Mouse (Mus musculus) midbrain, embryonic 14.5 days (tissue): ENCODE data around the gene Ccdc91. TPM values are rescaled to one million over a fixed set of nuclear protein-coding genes. Genes with fewer than 3 reads are reported as not detected.

ENCODE experiments used
- ATAC-seq: fragments of 200-750 bp; cut with Nextera tagmentation; 2 replicates; pipeline ENCODE4 v1.8.0; 2017; ENCODE audit warnings: moderate number of reproducible peaks, moderate library complexity; ENCODE audit not compliant: low FRiP score, low TSS enrichment
- DNase-seq: peaks from one replicate; pipeline ENCODE4 v3.0.0-alpha.2; 2015
- H3K27ac ChIP-seq: fragments of 300-500 bp; sonication (generic); replicated peaks from 2 replicates; pipeline ENCODE4 v1.5.1; 2014; ENCODE audit warnings: mild to moderate bottlenecking, low read depth, low read length, moderate library complexity
- H3K27me3 ChIP-seq: fragments of 300-500 bp; sonication (generic); 2 replicates; pipeline ENCODE4 v1.6.1; 2014; ENCODE audit warnings: low read length, control low read depth, mixed read lengths; ENCODE audit not compliant: control insufficient read depth, insufficient read depth
- H3K36me3 ChIP-seq: fragments of 300-500 bp; sonication (generic); 2 replicates; pipeline ENCODE4 v1.6.1; 2014; ENCODE audit warnings: low read length, control low read depth; ENCODE audit not compliant: control insufficient read depth, insufficient read depth
- H3K4me1 ChIP-seq: fragments of 300-500 bp; sonication (generic); 2 replicates; pipeline ENCODE4 v1.6.1; 2014; ENCODE audit warnings: mild to moderate bottlenecking, antibody characterized with exemption, low read length, control low read depth; ENCODE audit not compliant: control insufficient read depth, insufficient read depth
- H3K4me2 ChIP-seq: fragments of 300-500 bp; sonication (generic); 2 replicates; pipeline ENCODE4 v1.6.1; 2014; ENCODE audit warnings: mild to moderate bottlenecking, low read length, moderate library complexity
- H3K4me3 ChIP-seq: fragments of 300-500 bp; sonication (generic); replicated peaks from 2 replicates; pipeline ENCODE4 v1.5.1; 2014; ENCODE audit warnings: low read depth, low read length
- H3K9ac ChIP-seq: fragments of 300-500 bp; sonication (generic); replicated peaks from 2 replicates; pipeline ENCODE4 v1.6.1; 2014; ENCODE audit warnings: mild to moderate bottlenecking, low read length, moderate library complexity
- H3K9me3 ChIP-seq: fragments of 300-500 bp; sonication (generic); 2 replicates; pipeline ENCODE4 v1.6.1; 2016; ENCODE audit warnings: low read length, control low read depth, mixed read lengths; ENCODE audit not compliant: control insufficient read depth
- WGBS: fragments of 180-500 bp; shearing (Covaris S2); extraction: QIAGEN DNeasy Blood & Tissue Kit; methylation state at CpG from one replicate; pipeline ENCODE4 v1.1.7; 2014; 5-methylcytosine and 5-hydroxymethylcytosine counted together
- polyA plus RNA-seq: library from polyadenylated mRNA; unstranded; fragments of >200 nt; fragmentation: Nextera tagmentation; extraction: Ambion mirVana; gene quantifications from 2 replicates; pipeline ENCODE4 v1.2.1, GENCODE M21; 2014

Gene Ccdc91
- polyA plus RNA-seq, 1 experiment from 2014 or later: 37.7 TPM

DNA sequence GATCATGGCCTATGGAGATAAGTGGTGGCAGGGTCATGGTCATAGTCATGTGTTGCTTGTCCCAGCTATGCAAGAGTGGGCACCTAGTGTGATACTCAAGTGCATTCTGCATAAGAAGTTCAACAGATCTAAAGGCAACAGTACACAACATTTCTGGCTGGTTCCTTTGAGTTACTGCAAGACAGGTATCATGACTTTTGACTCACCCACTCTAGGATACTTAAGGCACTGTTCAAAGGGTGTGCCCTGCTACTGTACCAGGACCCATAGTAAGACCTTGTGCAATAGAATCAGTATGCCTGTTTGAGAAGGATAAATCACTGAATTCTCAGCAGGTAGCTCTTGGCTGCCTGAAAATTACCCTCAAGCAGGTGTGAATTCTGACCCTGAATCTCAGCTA is 182.4 kb downstream of the Ccdc91 start:
- Histone ChIP-seq H3K9ac (no peak overlapping the region), H3K9me3 (no peaks in the 10 kb centered on the region), H3K36me3 (no peaks in the 10 kb centered on the region), H3K4me1 (no peaks in the 10 kb centered on the region), H3K27me3 (no peaks in the 10 kb centered on the region), H3K4me2 (no peak overlapping the region), H3K27ac (no peak overlapping the region), H3K4me3 (no peak overlapping the region)
- ATAC-seq (no peak), DNase-seq (no peak)

DNA sequence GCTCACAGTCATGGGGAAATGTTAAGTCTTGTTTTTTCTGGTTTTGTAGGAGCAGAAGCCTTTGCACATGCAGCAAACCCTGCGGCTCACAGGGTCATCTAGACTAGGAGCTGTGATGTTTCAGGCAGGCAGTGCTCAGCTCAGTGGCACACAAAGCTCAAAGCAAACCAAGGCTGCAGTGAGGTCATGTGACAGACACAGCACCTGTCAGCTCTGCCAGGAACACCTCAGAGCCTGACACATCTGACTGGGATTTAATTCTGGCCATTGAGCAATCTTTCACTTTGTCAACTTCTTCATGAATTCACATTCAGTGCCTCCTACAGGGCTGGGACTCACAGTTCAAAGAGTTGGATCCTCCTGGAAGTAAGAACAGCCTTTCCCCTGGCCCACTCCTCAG is 185.1 kb downstream of the Ccdc91 start:
- Histone ChIP-seq H3K9ac (no peak overlapping the region), H3K27me3 (no peaks in the 10 kb centered on the region), H3K4me2 (no peak overlapping the region), H3K36me3 (no peaks in the 10 kb centered on the region), H3K27ac (no peak overlapping the region), H3K4me3 (no peak overlapping the region), H3K4me1 (no peaks in the 10 kb centered on the region), H3K9me3 (no peaks in the 10 kb centered on the region)
- WGBS: 91% methylated on average over 1 of the region's 1 CpGs
- ATAC-seq: no peak
- DNase-seq: no peak

DNA sequence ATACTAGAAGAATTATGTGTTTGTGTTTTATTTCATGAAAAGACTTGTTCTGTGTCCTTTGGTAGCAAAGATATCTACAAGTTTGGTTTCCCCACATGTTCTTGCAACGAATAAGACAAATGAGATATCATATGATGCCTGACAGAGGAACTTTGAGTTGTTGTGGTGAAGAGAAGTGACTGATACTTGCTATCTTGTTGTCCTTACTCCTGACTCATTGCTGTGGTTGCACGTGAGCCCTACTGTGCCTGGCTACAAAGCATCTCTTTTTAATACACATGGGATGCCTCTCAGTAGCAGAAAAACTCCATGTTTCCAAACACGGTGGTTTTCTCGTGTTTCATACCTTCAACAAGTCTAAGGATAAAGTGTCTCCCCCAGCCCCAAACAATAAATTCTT is 186.2 kb downstream of the Ccdc91 start:
- no peak overlapping the region for H3K27ac ChIP-seq
- H3K4me3 ChIP-seq: no peak overlapping the region
- no peaks in the 10 kb centered on the region for H3K4me1 ChIP-seq
- no peak overlapping the region for H3K9ac ChIP-seq
- no peaks in the 10 kb centered on the region for H3K9me3 ChIP-seq
- H3K36me3 ChIP-seq: no peaks in the 10 kb centered on the region
- WGBS: 81% methylated on average over 4 of the region's 4 CpGs
- DNase-seq (no peak), ATAC-seq (no peak)
- no peaks in the 10 kb centered on the region for H3K27me3 ChIP-seq
- H3K4me2 ChIP-seq: no peak overlapping the region

DNA sequence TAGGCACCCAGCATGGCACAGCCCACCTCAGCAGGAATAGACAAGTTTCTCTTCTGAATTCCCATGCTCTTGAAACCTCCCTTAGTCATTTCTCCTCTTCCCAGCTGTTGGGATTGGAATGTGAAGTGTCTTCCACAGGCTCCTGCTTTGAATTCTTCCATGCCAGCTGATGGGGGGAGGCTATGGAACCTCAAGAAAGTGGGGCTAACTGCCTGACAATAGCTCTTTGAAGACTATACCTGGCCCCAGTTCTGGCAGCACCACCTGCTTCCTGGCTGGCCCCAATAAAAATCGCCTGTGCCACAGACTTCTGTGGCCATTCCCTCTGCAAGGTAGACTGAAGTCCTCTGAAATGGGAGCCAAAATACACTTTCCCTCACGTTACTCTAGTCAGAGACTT is 187.0 kb downstream of the Ccdc91 start:
- no peaks in the 10 kb centered on the region for H3K27me3 ChIP-seq
- 78% methylated on average over 2 of the region's 2 CpGs for WGBS
- no peaks in the 10 kb centered on the region for H3K36me3 ChIP-seq
- no peak overlapping the region for H3K4me2 ChIP-seq
- no peaks in the 10 kb centered on the region for H3K4me1 ChIP-seq
- H3K9ac ChIP-seq: no peak overlapping the region
- H3K4me3 ChIP-seq: no peak overlapping the region
- H3K9me3 ChIP-seq: no peaks in the 10 kb centered on the region
- ATAC-seq (no peak), DNase-seq (no peak)
- H3K27ac ChIP-seq: no peak overlapping the region

DNA sequence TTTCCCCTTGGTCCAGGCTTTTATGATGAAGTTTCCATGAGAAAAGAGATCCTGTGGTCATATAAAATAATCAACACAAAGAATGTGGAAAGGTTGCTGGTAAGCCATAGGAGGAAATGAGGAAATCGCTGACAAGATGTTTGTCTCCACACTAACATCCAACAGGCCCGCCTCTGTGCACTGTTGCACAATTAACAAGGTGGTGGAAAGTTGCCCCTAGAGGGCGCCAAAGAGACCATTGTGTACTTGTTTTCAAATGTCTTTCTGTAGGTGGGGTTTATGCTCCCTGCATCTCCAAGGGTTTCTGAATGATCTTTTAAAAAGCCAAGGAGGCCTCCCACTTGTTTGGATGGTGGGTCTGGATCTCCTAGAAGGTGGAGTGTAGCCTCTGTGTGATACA is 188.7 kb downstream of the Ccdc91 start:
- H3K4me3 ChIP-seq: no peak overlapping the region
- no peak overlapping the region for H3K4me2 ChIP-seq
- WGBS: 58% methylated on average over 3 of the region's 3 CpGs
- ATAC-seq: no peak
- no peaks in the 10 kb centered on the region for H3K4me1 ChIP-seq
- H3K27ac ChIP-seq: no peak overlapping the region
- no peaks in the 10 kb centered on the region for H3K27me3 ChIP-seq
- H3K9me3 ChIP-seq: no peaks in the 10 kb centered on the region
- H3K36me3 ChIP-seq: no peaks in the 10 kb centered on the region
- peak; percentile 51 for DNase-seq
- no peak overlapping the region for H3K9ac ChIP-seq

DNA sequence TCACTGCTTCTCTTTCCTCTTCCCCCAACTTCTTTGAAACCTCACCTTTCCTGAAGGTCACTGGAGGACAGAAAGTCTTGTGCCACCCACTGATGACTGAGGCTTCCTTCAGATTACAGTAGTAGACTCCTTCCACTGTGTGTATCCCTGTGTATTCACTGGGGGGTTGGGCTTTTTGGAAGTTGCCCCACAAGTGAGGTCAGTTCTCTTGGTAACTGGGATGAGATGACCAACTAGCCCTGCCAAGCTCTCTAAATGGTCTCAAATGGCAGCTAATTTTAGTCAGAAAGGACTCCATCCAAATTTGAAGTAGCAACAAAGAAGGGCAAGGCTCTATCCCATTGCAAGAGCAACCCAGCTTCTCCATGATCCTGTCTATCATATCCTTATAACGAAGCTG is 195.7 kb downstream of the Ccdc91 start:
- no peak for DNase-seq
- no peak for ATAC-seq
- Histone ChIP-seq H3K9ac (no peak overlapping the region), H3K27me3 (no peaks in the 10 kb centered on the region), H3K4me3 (no peak overlapping the region), H3K9me3 (no peaks in the 10 kb centered on the region), H3K4me1 (no peaks in the 10 kb centered on the region), H3K36me3 (no peaks in the 10 kb centered on the region), H3K4me2 (no peak overlapping the region), H3K27ac (no peak overlapping the region)
- WGBS: 80% methylated on average over 1 of the region's 1 CpGs

DNA sequence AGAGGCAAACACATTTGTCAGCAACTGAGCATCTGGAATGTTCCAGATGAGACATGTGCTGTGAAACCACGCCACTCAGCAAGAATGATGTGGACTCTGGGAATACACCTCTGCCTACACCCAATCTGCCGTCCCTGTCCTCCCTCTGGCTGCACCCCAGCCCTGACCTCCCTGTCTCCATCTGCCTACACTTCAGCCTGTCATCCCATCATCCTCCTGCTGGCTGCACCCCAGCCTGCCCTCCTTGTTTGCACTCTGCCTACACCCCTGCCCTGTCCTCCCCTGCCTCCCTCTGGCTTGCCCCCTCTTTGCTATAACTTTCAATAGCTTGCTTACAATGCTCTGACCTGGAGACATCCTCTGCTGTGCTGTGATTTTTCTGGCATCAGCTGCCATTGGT is 196.9 kb downstream of the Ccdc91 start:
- Histone ChIP-seq H3K4me2 (no peak overlapping the region), H3K27ac (no peak overlapping the region), H3K27me3 (no peaks in the 10 kb centered on the region), H3K4me1 (no peaks in the 10 kb centered on the region), H3K4me3 (no peak overlapping the region), H3K36me3 (no peaks in the 10 kb centered on the region), H3K9me3 (no peaks in the 10 kb centered on the region), H3K9ac (no peak overlapping the region)
- DNase-seq (no peak), ATAC-seq (no peak)
- WGBS: 86% methylated on average over 2 of the region's 2 CpGs

DNA sequence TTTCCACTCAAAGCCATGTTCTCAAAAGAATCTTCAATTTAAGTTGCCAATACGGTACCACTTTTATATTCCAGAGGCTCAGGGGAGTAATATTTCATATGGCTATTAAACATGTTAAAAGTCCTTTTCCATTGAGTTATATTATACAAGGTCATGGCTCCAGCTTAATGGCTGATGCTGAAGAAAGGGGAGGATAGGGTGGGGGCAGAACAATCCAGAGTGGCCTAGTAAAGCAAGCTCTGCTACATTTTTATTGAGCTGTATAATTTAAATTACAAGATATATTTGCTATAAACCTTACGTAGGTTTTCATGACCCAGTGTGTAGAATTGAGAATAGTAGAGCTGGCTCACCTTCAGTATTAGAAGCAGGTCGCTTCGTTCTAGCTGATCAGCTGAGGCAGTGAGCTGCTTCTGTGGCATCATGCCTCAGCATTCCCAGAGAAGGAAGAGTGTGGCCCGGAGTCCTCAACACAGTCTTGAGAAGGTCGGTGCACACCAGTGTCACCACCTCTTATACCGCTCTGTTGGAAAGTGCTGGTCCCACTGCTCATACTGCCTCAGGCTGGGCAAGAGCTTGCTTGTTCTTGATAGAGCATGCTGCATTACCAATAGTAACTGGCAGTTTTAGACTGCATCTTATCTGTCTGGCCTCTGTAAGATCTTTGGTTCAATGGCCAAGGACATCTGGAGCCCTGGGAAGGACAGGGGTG is 199.6 kb downstream of the Ccdc91 start:
- Histone ChIP-seq H3K4me3 (no peak overlapping the region), H3K27ac (no peak overlapping the region), H3K36me3 (no peaks in the 10 kb centered on the region), H3K4me2 (no peak overlapping the region), H3K27me3 (no peaks in the 10 kb centered on the region), H3K9me3 (no peaks in the 10 kb centered on the region), H3K4me1 (no peaks in the 10 kb centered on the region), H3K9ac (no peak overlapping the region)
- DNase-seq (no peak), ATAC-seq (no peak)
- WGBS: 91% methylated on average over 7 of the region's 7 CpGs

DNA sequence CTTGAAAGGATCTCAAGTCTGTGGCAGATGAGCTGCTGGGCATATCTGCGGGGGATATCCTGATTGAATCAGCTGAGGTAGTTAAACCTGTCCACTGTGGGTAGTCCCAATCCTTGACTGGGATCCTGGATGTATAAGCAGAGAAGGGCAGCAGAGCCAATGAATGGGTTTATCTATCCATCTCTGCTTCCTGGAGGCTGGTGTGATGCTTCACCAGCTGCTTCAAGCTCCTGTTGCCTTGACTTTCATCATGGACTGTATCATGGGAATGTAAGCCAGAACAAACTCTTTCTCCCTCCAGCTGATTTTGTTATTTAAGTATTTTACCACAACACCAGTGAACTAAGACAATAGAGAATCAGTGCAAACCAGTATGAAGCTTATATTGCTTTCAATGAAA is 200.6 kb downstream of the Ccdc91 start:
- Histone ChIP-seq H3K4me1 (no peaks in the 10 kb centered on the region), H3K4me2 (no peak overlapping the region), H3K36me3 (no peaks in the 10 kb centered on the region), H3K27me3 (no peaks in the 10 kb centered on the region), H3K27ac (no peak overlapping the region), H3K4me3 (no peak overlapping the region), H3K9me3 (no peaks in the 10 kb centered on the region), H3K9ac (no peak overlapping the region)
- ATAC-seq (no peak), DNase-seq (no peak)
- 95% methylated on average over 1 of the region's 1 CpGs for whole genome bisulfite sequencing
